In genomic region chr13:109261642-109262220, GRCm38 (mm10) we compare ENCODE assay signal across 8 mouse cellular contexts.
DNase-seq lines count a peak whose midpoint lies in the region; ATAC-seq and TF ChIP-seq lines count a peak whose summit lies in the region.

No protein-coding gene starts in this region.

- H3K36me3 ChIP-seq in hindbrain, postnatal 0 days (ENCODE audit: insufficient read depth, low read length): no peaks in the 10 kb centered on the region
- H3K36me3 ChIP-seq in midbrain, embryonic 14.5 days (ENCODE audit: control insufficient read depth, insufficient read depth, low read length): no peaks in the 10 kb centered on the region

- intact Hi-C loops in gastrocnemius, adult 2 months (cut with DNase I): no loop called here

- TF ChIP-seq CTCF in gastrocnemius, adult 2 months (IDR thresholded peaks at IDR 0.05): no peak
- no peak for TF ChIP-seq CTCF in hindbrain, postnatal 0 days (IDR thresholded peaks at IDR 0.05; ENCODE audit: low read depth)

- DNase-seq in gastrocnemius, adult 2 months: no peak
- no peak for DNase-seq in gastrocnemius, adult 18-20 months (ENCODE audit: low spot score)
- peak; percentile 10 for DNase-seq in T-cell, adult 2 months (ENCODE audit: low spot score)
- no peak for DNase-seq in hindbrain, postnatal 0 days (ENCODE audit: low spot score)
- peak; percentile 24 for DNase-seq in midbrain, embryonic 14.5 days
- DNase-seq in spleen, postnatal 4 days (ENCODE audit: low spot score in 2 of 2): no peak
- no peak for DNase-seq in cerebellum, postnatal 4 days (ENCODE audit: low spot score in 2 of 2)
- no peak for DNase-seq in cerebellum, postnatal 14 days

- H3K4me3 ChIP-seq in gastrocnemius, adult 2 months: peak overlapping the region; percentile 81
- peak overlapping the region; percentile 59; the same call in 1 of the 2 replicates for H3K4me3 ChIP-seq in hindbrain, postnatal 0 days (ENCODE audit: low read length)
- H3K4me3 ChIP-seq in midbrain, embryonic 14.5 days (replicated peaks; ENCODE audit: low read depth, low read length): no peak overlapping the region; the same call in 1 of the 2 replicates

- H3K9ac ChIP-seq in hindbrain, postnatal 0 days (replicated peaks; ENCODE audit: low read length): no peak overlapping the region
- H3K9ac ChIP-seq in midbrain, embryonic 14.5 days (replicated peaks; ENCODE audit: low read length): no peak overlapping the region

- H3K27me3 ChIP-seq in hindbrain, postnatal 0 days (ENCODE audit: insufficient read depth, low read length): no peaks in the 10 kb centered on the region
- peaks cover 3% of the 10 kb centered on the region; the same call in 1 of the 2 replicates for H3K27me3 ChIP-seq in midbrain, embryonic 14.5 days (ENCODE audit: control insufficient read depth, insufficient read depth, low read length)

- H3K4me1 ChIP-seq in hindbrain, postnatal 0 days (ENCODE audit: insufficient read depth, low read length): 0 out of 2 replicates have a peak, but pooled peaks cover 3% of the 10 kb centered on the region
- H3K4me1 ChIP-seq in midbrain, embryonic 14.5 days (ENCODE audit: control insufficient read depth, insufficient read depth, low read length): peaks cover 11% of the 10 kb centered on the region

- peak overlapping the region; percentile 88 for H3K4me2 ChIP-seq in hindbrain, postnatal 0 days (ENCODE audit: low read depth, low read length)
- peak overlapping the region; percentile 85 for H3K4me2 ChIP-seq in midbrain, embryonic 14.5 days (ENCODE audit: low read length)

- H3K27ac ChIP-seq in gastrocnemius, adult 2 months: 0 out of 2 replicates have a peak overlapping the region, but pooled peaks have one; percentile 8
- H3K27ac ChIP-seq in hindbrain, postnatal 0 days: no peak overlapping the region
- H3K27ac ChIP-seq in midbrain, embryonic 14.5 days (replicated peaks; ENCODE audit: low read depth, low read length): no peak overlapping the region

- 27% methylated on average over 5 of the region's 5 CpGs for WGBS in hindbrain, postnatal 0 days
- WGBS in midbrain, embryonic 14.5 days: 5% methylated on average over 5 of the region's 5 CpGs

- ATAC-seq in hindbrain, postnatal 0 days: no peak
- ATAC-seq in midbrain, embryonic 14.5 days (ENCODE audit: low FRiP score, low TSS enrichment): no peak

- no peaks in the 10 kb centered on the region for H3K9me3 ChIP-seq in hindbrain, postnatal 0 days (ENCODE audit: low read length)
- H3K9me3 ChIP-seq in midbrain, embryonic 14.5 days (ENCODE audit: control insufficient read depth, low read length): no peaks in the 10 kb centered on the region

Comparison
In these comparisons a context has a peak if more than half of its experiments do, and no peak if none do; other contexts are left out.
1. DNase-seq: peak in T-cell, adult 2 months (single experiment) and midbrain, embryonic 14.5 days (single experiment); none in gastrocnemius, adult 2 months (single experiment), gastrocnemius, adult 18-20 months (single experiment), hindbrain, postnatal 0 days (single experiment), spleen, postnatal 4 days (0 of 2), cerebellum, postnatal 4 days (0 of 2) and cerebellum, postnatal 14 days (0 of 2).